Mouse (Mus musculus) central nervous system, embryonic 18 days (tissue): ENCODE measurements around the gene Bpifb6. TPM values are rescaled to one million over a fixed set of nuclear protein-coding genes. Genes with fewer than 3 reads are reported as not detected.

Source experiments
- polyA plus RNA-seq: library from polyadenylated mRNA; depleted of rRNA; stranded (reverse); fragments of >200 nt; gene quantifications from 2 replicates; pipeline ENCODE4 v1.2.3, GENCODE M21; 2012; rRNA removed

Gene Bpifb6
- 0.09 TPM in 1 of 2 replicates, not detected in the other for polyA plus RNA-seq

GRCm38 (mm10) chr2:153900088-153900487 lies at the start of gene Bpifb6:
TSS of gene Bpifb6 (plus strand) at chr2:153900388.

GRCm38 (mm10) chr2:153870984-153871383 lies 29.2 kb upstream of the Bpifb6 start, which contains the start of gene Sun5:
TSS of gene Sun5 (minus strand) at chr2:153871084.

DNA sequence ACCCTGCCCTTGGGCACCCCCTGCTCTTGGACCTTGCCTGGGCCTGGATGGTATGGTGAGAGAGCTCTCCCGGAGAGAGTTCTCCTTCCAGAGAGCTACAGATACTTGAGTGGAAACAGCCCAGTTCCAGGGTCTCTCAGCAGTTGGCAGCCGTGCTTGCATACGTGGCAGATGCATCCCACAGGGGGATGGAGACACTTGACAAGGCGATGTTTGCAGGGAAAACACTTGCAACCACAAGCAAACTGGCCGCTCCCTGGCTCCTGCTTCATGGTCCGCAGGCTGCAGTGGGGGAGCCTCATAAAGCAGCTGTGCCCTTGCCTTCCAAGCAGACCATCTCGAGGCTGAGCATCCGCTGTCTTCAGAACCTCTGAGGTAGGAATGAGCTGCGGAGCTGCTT lies 25.4 kb upstream of the Bpifb6 start, which contains the start of gene Bpifb2:
Gene Bpifb2 (plus strand): TSS at position 301 of the 400 bp plus-strand sequence.

GRCm38 (mm10) chr2:153917930-153918329 lies 17.7 kb downstream of the Bpifb6 start, which contains the start of gene Bpifb3:
TSS of gene Bpifb3 (plus strand) at chr2:153918230.

GRCm38 (mm10) chr2:153937843-153938242 lies 37.7 kb downstream of the Bpifb6 start, which contains the start of gene Bpifb4:
TSS of gene Bpifb4 (plus strand) at chr2:153938212.

Other genes starting within 250 kb of the Bpifb6 start
- gene Dnmt3c, start 203.7 kb upstream of the Bpifb6 start, polyA plus RNA-seq: 0.05 TPM in 1 of 2 replicates, not detected in the other
- gene Mapre1, start 159.1 kb upstream of the Bpifb6 start, polyA plus RNA-seq: 69.2 and 84.0 TPM in 2 replicates
- 0.09 and 0.16 TPM in 2 replicates for gene Efcab8, start 120.5 kb upstream of the Bpifb6 start, polyA plus RNA-seq
- not detected in 2 replicates for gene Sun5, start 29.3 kb upstream of the Bpifb6 start, polyA plus RNA-seq
- 0.07 and 0.16 TPM in 2 replicates for gene Bpifb2, start 25.3 kb upstream of the Bpifb6 start, polyA plus RNA-seq
- not detected in 2 replicates for gene Bpifb3, start 17.8 kb downstream of the Bpifb6 start, polyA plus RNA-seq
- 0.05 and 0.27 TPM in 2 replicates for gene Bpifb4, start 37.8 kb downstream of the Bpifb6 start, polyA plus RNA-seq
- not detected in 2 replicates for gene Bpifa6, start 74.6 kb downstream of the Bpifb6 start, polyA plus RNA-seq
- gene Bpifa2, start 107.9 kb downstream of the Bpifb6 start, polyA plus RNA-seq: not detected in 2 replicates
- not detected in 2 replicates for gene Bpifa3, start 229.9 kb downstream of the Bpifb6 start, polyA plus RNA-seq
- gene Bpifa1, start 242.5 kb downstream of the Bpifb6 start, polyA plus RNA-seq: 0.11 and 1.3 TPM in 2 replicates